Mouse (Mus musculus): ENCODE data around the gene Usp35. TPM values are rescaled to one million over a fixed set of nuclear protein-coding genes. Genes with fewer than 3 reads are reported as not detected.

Gene Usp35
- polyA plus RNA-seq, 1 experiment: 19.1 TPM

GRCm38 (mm10) chr7:97271068-97271467 lies 60.8 kb downstream of the Usp35 start:
- H3K4me3 ChIP-seq (replicated peaks; ENCODE audit: insufficient read depth, low read depth, low read length): no peak overlapping the region
- TF ChIP-seq POLR2A (IDR thresholded peaks at IDR 0.05; ENCODE audit: borderline replicate concordance, insufficient read depth, low read length) (no peak), CTCF (IDR thresholded peaks at IDR 0.05; ENCODE audit: borderline replicate concordance, insufficient read depth, low read depth, low read length) (no peak)
- no peaks in the 10 kb centered on the region for H3K27me3 ChIP-seq (ENCODE audit: control insufficient read depth, insufficient read depth, low read length)
- 94% methylated on average over 1 of the region's 1 CpGs for WGBS
- DNase-seq: no peak
- H3K4me1 ChIP-seq (ENCODE audit: control insufficient read depth, insufficient read depth, low read length): no peaks in the 10 kb centered on the region
- H3K27ac ChIP-seq (ENCODE audit: insufficient read depth, low read length): no peak overlapping the region

GRCm38 (mm10) chr7:97270367-97270766 lies 61.5 kb downstream of the Usp35 start:
- TF ChIP-seq CTCF (IDR thresholded peaks at IDR 0.05; ENCODE audit: borderline replicate concordance, insufficient read depth, low read depth, low read length) (no peak), POLR2A (IDR thresholded peaks at IDR 0.05; ENCODE audit: borderline replicate concordance, insufficient read depth, low read length) (no peak)
- no peaks in the 10 kb centered on the region for H3K27me3 ChIP-seq (ENCODE audit: control insufficient read depth, insufficient read depth, low read length)
- no peak overlapping the region for H3K4me3 ChIP-seq (replicated peaks; ENCODE audit: insufficient read depth, low read depth, low read length)
- no peak for DNase-seq
- no peaks in the 10 kb centered on the region for H3K4me1 ChIP-seq (ENCODE audit: control insufficient read depth, insufficient read depth, low read length)
- H3K27ac ChIP-seq (ENCODE audit: insufficient read depth, low read length): no peak overlapping the region

DNA sequence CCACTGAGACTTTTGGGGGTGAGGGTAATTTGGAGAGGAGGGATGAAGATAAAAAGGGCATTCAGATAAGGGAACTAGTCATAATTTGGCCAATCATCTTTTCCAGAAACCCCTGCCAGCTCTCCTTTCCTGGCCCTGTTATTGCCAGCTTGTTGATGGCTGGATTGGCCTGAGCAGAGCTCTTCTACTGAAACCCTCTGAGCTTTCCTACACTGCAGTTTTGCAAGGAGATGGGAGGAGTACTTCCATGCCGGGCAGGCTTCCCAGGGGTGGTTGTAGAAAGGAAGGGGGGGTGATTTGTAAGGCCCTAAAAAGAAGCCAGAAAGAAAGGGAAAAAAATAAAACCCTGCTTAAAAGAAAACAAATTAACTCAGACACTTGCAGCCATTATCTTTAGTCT lies 69.3 kb downstream of the Usp35 start:
- H3K4me1 ChIP-seq (ENCODE audit: control insufficient read depth, insufficient read depth, low read length): no peaks in the 10 kb centered on the region
- 52% methylated on average over 1 of the region's 1 CpGs for WGBS
- TF ChIP-seq CTCF (IDR thresholded peaks at IDR 0.05; ENCODE audit: borderline replicate concordance, insufficient read depth, low read depth, low read length): no peak
- TF ChIP-seq POLR2A (IDR thresholded peaks at IDR 0.05; ENCODE audit: borderline replicate concordance, insufficient read depth, low read length): no peak
- DNase-seq: no peak
- H3K27ac ChIP-seq (ENCODE audit: insufficient read depth, low read length): no peak overlapping the region
- H3K4me3 ChIP-seq (replicated peaks; ENCODE audit: insufficient read depth, low read depth, low read length): no peak overlapping the region
- H3K27me3 ChIP-seq (ENCODE audit: control insufficient read depth, insufficient read depth, low read length): no peaks in the 10 kb centered on the region

Other genes starting within 250 kb of the Usp35 start
- 18.4 and 18.9 TPM in 2 replicates for gene Kctd21, start 307 bp upstream of the Usp35 start, polyA plus RNA-seq (2012; rRNA removed)
- gene Alg8, start 39.6 kb upstream of the Usp35 start, polyA plus RNA-seq (2012; rRNA removed): 10.1 and 11.1 TPM in 2 replicates
- 376 and 378 TPM in 2 replicates for gene Ndufc2, start 68.0 kb upstream of the Usp35 start, polyA plus RNA-seq (2012; rRNA removed)
- 93.2 and 101 TPM in 2 replicates for gene Thrsp, start 85.7 kb upstream of the Usp35 start, polyA plus RNA-seq (2012; rRNA removed)
- gene Kctd14, start 119.3 kb upstream of the Usp35 start, polyA plus RNA-seq (2012; rRNA removed): 1.6 and 2.2 TPM in 2 replicates
- 67.0 and 72.2 TPM in 2 replicates for gene Ints4, start 148.9 kb upstream of the Usp35 start, polyA plus RNA-seq (2012; rRNA removed)
- 71.4 and 78.9 TPM in 2 replicates for gene Aamdc, start 247.5 kb upstream of the Usp35 start, polyA plus RNA-seq (2012; rRNA removed)
- 14.7 and 15.2 TPM in 2 replicates for gene Rsf1, start 247.9 kb upstream of the Usp35 start, polyA plus RNA-seq (2012; rRNA removed)

All from cerebellum, adult 2 months (tissue).